Mouse (Mus musculus) ES-E14 (cell line): ENCODE measurements around the gene Chrnb4. TPM values are rescaled to one million over a fixed set of nuclear protein-coding genes. Genes with fewer than 3 reads are reported as not detected.

Experiments
- DNase-seq: peaks from one replicate; pipeline ENCODE4 v3.0.0-alpha.2; 2013; ENCODE audit warnings: low read depth, low spot score
- H3K27ac ChIP-seq: 2 replicates; pipeline ENCODE4 v1.5.1; 2012; ENCODE audit warnings: low read depth, mild to moderate bottlenecking, low read length, moderate library complexity, mixed read lengths; ENCODE audit not compliant: poor library complexity, insufficient read depth, severe bottlenecking
- H3K36me3 ChIP-seq: 2 replicates; pipeline ENCODE4 v1.6.1; 2012; ENCODE audit warnings: mild to moderate bottlenecking, low read length, moderate library complexity, mixed read lengths; ENCODE audit not compliant: control insufficient read depth, poor library complexity, insufficient read depth, severe bottlenecking
- H3K4me1 ChIP-seq, 2 experiments: fragments of 150-350 bp in 1 of 2; sonication (generic) in 1 of 2; 2 replicates each; pipeline ENCODE4 v1.6.1; 2012; ENCODE audit warnings: low read length in 2 of 2, mild to moderate bottlenecking in 1 of 2, mixed read lengths in 1 of 2; ENCODE audit not compliant: control insufficient read depth in 2 of 2, insufficient read depth in 2 of 2, poor library complexity in 1 of 2
- H3K4me3 ChIP-seq, 2 experiments: fragments of 150-350 bp in 1 of 2; sonication (generic) in 1 of 2; 2 replicates each; pipeline ENCODE4 v1.5.1; 2012; ENCODE audit warnings: low read length in 2 of 2, low read depth in 1 of 2, mild to moderate bottlenecking in 1 of 2, mixed read lengths in 1 of 2; ENCODE audit not compliant: insufficient read depth in 1 of 2, poor library complexity in 1 of 2, severe bottlenecking in 1 of 2
- H3K9ac ChIP-seq: 2 replicates; pipeline ENCODE4 v1.6.1; 2012; ENCODE audit warnings: low read depth, mild to moderate bottlenecking, low read length, mixed read lengths; ENCODE audit not compliant: poor library complexity, insufficient read depth, severe bottlenecking
- H3K9me3 ChIP-seq: fragments of 150-350 bp; sonication (generic); 2 replicates; pipeline ENCODE4 v1.6.1; 2012; ENCODE audit warnings: low read depth, mild to moderate bottlenecking, low read length; ENCODE audit not compliant: control insufficient read depth, insufficient read depth
- CHD2 ChIP-seq: IDR thresholded peaks from 2 replicates; pipeline ENCODE4 v1.6.1; 2014; ENCODE audit warnings: mild to moderate bottlenecking, low read depth, low read length, inconsistent platforms
- HCFC1 ChIP-seq: IDR thresholded peaks from 2 replicates; pipeline ENCODE4 v1.6.1; 2012; ENCODE audit warnings: low read length, inconsistent platforms, borderline replicate concordance; ENCODE audit not compliant: insufficient read depth
- MAFK ChIP-seq: IDR thresholded peaks from 2 replicates; pipeline ENCODE4 v1.6.1; 2014; ENCODE audit warnings: mild to moderate bottlenecking, low read depth, low read length, inconsistent platforms; ENCODE audit not compliant: insufficient read depth
- ZC3H11A ChIP-seq: IDR thresholded peaks from 2 replicates; pipeline ENCODE4 v1.6.1; 2012; ENCODE audit warnings: low read depth, mild to moderate bottlenecking, inconsistent platforms, low read length, borderline replicate concordance
- ZNF384 ChIP-seq: IDR thresholded peaks from 2 replicates; pipeline ENCODE4 v1.6.1; 2012; ENCODE audit warnings: low read depth, low read length, inconsistent platforms
- in situ Hi-C, 2 experiments: fragments of 600-800 bp; cut with MboI; formaldehyde crosslinking; loops; one replicate each; pipeline ENCODE4 v1.15.1; 2025; ENCODE audit warnings: low sequenced_read_pairs in 2 of 2, inconsistent platforms in 1 of 2; ENCODE audit not compliant: unreplicated experiment in 2 of 2
- total RNA-seq: library from RNA; depleted of rRNA; stranded (reverse); fragments of 300-350 nt; gene quantifications from 2 replicates; pipeline ENCODE4 v1.2.3, GENCODE M21; 2012

Gene Chrnb4
- total RNA-seq, 1 experiment, result 0.18 TPM

GRCm38 (mm10) chr9:55026275-55026663 lies 22.3 kb downstream of the Chrnb4 start, which contains the start of gene Chrna3:
Chrna3 (minus strand) TSS chr9:55026562.
- in situ Hi-C loops, result no loop called here

GRCm38 (mm10) chr9:55025534-55026274 lies 22.9 kb downstream of the Chrnb4 start:
- no peak overlapping the region for H3K27ac ChIP-seq
- H3K36me3 ChIP-seq, result no peaks in the 10 kb centered on the region
- in situ Hi-C loops, result no loop called here
- TF ChIP-seq CHD2 (no peak), ZC3H11A (no peak), MAFK (no peak), ZNF384 (no peak), HCFC1 (no peak)
- H3K9ac ChIP-seq, result no peak overlapping the region
- DNase-seq, result no peak
- H3K4me3 ChIP-seq, result peak overlapping the region; percentile 53 to 57
- no peaks in the 10 kb centered on the region for H3K9me3 ChIP-seq
- H3K4me1 ChIP-seq, result peaks cover 0 to 2% of the 10 kb centered on the region in 2 experiments; a peak in 1 of 4 replicates

More at GRCm38 (mm10) chr9:55026275-55026663, 22.3 kb downstream of the Chrnb4 start, which contains the start of gene Chrna3:
- TF ChIP-seq CHD2 (no peak), ZNF384 (no peak)
- Histone ChIP-seq H3K4me1 (peaks cover 0 to 2% of the 10 kb centered on the region in 2 experiments; a peak in 1 of 4 replicates), H3K36me3 (no peaks in the 10 kb centered on the region), H3K4me3 (peak within 1 kb of the TSS; percentile 53 to 57), H3K27ac (no peak within 1 kb of the TSS), H3K9me3 (no peaks in the 10 kb centered on the region), H3K9ac (no peak within 1 kb of the TSS)
- no peak for DNase-seq

- in situ Hi-C loops, result no loop called here
- H3K36me3 ChIP-seq, result no peaks in the 10 kb centered on the region
- peak; percentile 57 for DNase-seq
- no peaks in the 10 kb centered on the region for H3K9me3 ChIP-seq
- no peak overlapping the region for H3K27ac ChIP-seq
- TF ChIP-seq HCFC1, result no peak
- no peak for TF ChIP-seq ZNF384
- TF ChIP-seq CHD2, result no peak
- peak; percentile 67 for TF ChIP-seq ZC3H11A
- TF ChIP-seq MAFK, result no peak
- no peak overlapping the region for H3K9ac ChIP-seq
- peaks cover 0 to 2% of the 10 kb centered on the region in 2 experiments; a peak in 1 of 4 replicates for H3K4me1 ChIP-seq
- no peak overlapping the region for H3K4me3 ChIP-seq
Measured at GRCm38 (mm10) chr9:55023902-55024583, 24.5 kb downstream of the Chrnb4 start.

- no peaks in the 10 kb centered on the region for H3K9me3 ChIP-seq
- H3K36me3 ChIP-seq, result no peaks in the 10 kb centered on the region
- TF ChIP-seq HCFC1, result no peak
- TF ChIP-seq ZC3H11A, result no peak
- no peak for TF ChIP-seq ZNF384
- no peak for TF ChIP-seq MAFK
- no peak for TF ChIP-seq CHD2
- in situ Hi-C loops, result no loop called here
- no peak for DNase-seq
- H3K4me1 ChIP-seq, result peaks cover 0 to 2% of the 10 kb centered on the region in 2 experiments; a peak in 1 of 4 replicates
- no peak overlapping the region for H3K4me3 ChIP-seq
- H3K27ac ChIP-seq, result no peak overlapping the region
- H3K9ac ChIP-seq, result no peak overlapping the region
Measured at GRCm38 (mm10) chr9:55023326-55023725, 25.3 kb downstream of the Chrnb4 start.

GRCm38 (mm10) chr9:55016926-55017325 lies 31.7 kb downstream of the Chrnb4 start:
- in situ Hi-C loops, result no loop called here
- Histone ChIP-seq H3K4me3 (no peak overlapping the region), H3K36me3 (no peaks in the 10 kb centered on the region), H3K9me3 (no peaks in the 10 kb centered on the region), H3K9ac (no peak overlapping the region), H3K27ac (no peak overlapping the region), H3K4me1 (no peaks in the 10 kb centered on the region)
- no peak for DNase-seq
- TF ChIP-seq HCFC1 (no peak), ZNF384 (no peak), MAFK (no peak), ZC3H11A (no peak), CHD2 (no peak)
